Mouse (Mus musculus): ENCODE results near the gene Dtx3. TPM values are rescaled to one million over a fixed set of nuclear protein-coding genes. Genes with fewer than 3 reads are reported as not detected.

Gene Dtx3
- 100 to 1,000 TPM; 210 to 217 TPM for total RNA-seq (2021)
- long read RNA-seq, transcript Dtx3-204 (6 exons, 1,925 nt), result minor isoform, 11 of 201 reads
- long read RNA-seq, transcript Dtx3-201 (6 exons, 1,944 nt), result major isoform, 85 of 201 reads
- long read RNA-seq, transcript Dtx3-202 (5 exons, 1,994 nt), result minor isoform, 56 of 201 reads
- long read RNA-seq, partial matches to known transcripts, result 37 of 201 reads
- long read RNA-seq, other reads (novel, unspliced or antisense), result 12 of 201 reads

DNA sequence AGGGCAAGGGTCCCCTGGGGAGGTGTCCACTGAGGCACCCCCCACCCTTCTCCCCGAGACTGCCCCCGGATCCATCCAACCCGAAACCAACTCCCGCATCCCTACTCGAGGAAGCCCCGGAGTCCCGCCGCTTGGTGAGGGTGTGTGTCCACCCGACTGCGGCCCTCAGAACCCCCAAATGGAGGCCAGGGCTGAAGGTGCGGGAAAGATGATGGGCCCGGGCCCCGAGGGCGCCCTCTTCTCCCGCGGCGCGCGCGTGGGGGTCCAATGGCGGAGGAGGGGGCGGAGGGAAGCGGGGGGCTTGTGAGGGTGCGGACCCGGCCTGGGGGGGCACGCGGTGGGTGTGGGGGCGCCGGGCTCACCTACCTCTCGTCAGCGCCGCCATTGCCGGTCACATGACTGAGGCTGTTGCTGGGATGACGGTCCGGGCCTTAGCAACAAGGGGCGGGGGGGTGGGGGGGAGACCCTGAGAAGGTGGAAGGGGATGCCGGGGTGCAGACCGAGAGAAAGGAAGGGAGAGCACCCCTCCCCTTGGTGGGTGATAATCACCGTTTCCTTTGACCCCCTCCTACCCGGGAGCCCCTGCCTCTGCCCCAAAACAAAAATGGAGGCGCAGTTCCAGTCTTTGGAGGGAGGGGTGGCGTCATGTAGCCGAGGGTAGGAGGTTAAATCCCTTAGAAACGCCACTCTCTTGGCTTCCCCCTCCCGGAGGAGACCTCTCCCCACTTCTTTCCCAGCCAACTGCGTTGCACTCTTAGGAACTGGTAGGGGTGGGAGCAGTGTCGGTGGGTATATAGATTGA is at the start of gene Dtx3:
Gene Dtx3 (minus strand): TSS at position 401 of the 802 bp plus-strand sequence.
- DNase-seq (ENCODE audit: low spot score in 2 of 2), result peak in 1 of 2 experiments; percentile 69

DNA sequence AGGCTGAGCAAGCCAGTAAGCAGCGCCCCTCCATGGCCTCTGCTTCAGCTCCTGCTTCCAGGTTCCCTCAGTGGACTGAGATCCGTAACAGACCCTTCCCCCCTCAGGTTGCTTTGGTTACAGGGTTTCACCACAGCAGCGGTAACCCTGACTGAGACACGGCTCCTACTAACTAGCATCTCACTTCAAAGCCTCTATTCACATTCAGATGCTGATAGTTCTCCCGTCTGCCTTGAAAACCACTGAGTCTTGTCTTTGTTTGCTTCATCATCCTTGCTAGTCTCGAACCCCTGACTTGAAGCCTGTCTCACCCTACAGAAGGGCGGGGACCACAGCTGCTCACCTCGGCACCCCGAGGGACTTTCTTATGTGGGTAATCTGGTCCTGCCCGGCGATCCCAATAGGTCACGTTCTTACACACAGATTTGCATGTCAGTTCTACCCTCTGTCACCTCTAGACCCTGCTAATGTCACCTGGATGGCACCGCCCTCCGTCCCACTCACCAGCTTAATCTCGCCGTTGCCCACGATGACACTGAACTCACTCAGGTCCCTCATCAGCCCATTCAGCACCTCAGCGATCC is 42.8 kb upstream of the Dtx3 start:
- DNase-seq (ENCODE audit: low spot score in 2 of 2), result no peak

DNA sequence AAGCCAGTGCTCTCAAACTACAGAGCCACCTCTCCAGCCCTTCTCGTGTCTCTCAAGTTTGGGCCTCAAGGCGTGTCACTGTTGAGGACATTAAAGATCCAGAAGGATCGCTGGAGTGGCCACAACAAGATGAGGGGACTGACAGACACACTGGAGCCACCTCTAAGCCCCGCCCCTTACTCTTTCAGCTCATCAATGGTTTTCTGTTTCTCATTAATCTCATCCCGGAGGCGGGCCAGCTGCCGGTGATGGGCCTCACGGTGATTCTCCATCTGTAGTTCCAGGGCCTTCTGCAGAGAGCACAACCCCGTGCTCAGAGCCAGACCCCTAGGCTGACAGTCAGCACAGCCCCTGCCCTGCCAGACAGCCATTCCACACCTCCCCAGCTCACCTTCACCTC is 41.0 kb upstream of the Dtx3 start:
- DNase-seq (ENCODE audit: low spot score in 2 of 2), result no peak

DNA sequence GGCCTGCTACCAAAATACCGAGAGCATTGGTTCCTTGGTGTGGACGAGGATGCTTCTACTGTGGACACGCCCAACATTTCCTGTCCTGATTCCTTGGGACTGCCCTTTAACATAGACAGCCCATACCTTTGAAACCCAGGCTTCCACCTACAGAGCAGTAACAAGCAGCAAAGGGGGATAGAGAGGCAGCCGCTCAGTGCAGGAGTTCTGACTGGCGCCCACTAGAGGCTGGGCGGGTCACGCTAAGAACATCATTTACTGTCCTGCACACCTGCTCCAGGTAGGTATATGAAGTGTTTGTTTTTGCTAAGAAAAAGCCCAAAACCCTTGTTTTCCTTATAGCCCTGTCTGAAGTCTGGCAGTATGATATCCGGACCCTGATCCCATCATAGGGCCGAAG is 37.6 kb upstream of the Dtx3 start:
- DNase-seq (ENCODE audit: low spot score in 2 of 2), result no peak

DNA sequence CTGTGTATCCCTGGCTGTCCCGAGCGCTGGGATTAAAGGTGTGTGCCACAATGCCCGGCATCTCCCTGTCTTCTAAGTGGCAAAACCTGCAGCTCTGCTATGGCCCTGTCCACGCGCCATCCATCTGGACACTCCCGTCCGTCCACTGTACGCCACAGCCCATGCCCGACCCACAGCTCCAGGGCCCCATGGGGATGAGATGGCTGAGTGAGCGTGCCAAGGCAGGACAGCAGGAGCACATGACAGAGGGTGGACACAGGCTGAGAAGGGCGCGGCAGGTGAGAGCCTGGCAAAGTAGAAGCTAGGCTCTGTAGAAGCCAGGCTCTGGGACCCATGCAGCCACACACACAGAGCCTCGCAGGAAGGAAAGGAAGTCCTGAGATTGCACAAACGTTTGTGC is 36.2 kb upstream of the Dtx3 start:
- no peak for DNase-seq (ENCODE audit: low spot score in 2 of 2)

DNA sequence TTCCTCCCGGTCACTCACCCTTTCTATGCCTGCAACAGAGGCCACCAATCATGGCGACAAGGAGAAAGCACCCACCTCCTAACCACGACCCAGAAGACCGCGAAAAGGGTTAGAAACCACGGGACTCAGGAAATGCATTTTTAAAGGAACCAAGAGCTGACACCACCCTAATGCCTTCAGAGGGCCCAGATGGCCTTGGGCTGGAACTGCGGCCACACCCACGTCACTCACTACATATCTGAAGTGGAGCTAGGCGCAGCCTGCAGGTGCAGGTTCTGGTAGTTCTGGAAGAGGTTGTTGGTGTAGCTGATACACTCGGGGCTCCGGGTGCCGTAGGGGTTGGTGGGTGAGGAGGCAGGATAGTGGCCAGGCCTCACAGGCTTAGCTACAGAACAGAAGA is 35.2 kb upstream of the Dtx3 start:
- DNase-seq (ENCODE audit: low spot score in 2 of 2), result no peak

DNA sequence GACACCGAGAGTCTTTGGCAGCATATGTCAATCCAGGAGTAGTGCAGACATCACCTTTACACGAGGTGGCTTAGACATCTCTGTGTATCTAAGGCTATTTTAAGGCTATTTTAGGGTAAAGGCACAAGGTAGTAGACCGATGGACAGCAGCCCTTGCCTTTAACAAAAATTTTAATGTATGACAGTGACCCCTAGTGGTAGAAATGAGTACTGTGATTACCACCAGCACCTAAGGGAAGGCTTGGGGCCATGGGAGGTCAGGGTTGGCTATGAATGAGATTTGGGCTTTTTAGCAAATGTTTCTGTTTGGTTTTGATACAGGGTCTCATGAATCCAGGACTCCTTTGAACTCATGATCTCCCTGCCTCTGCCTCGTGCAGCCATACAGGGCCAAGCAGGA is 33.4 kb upstream of the Dtx3 start:
- peak in 1 of 2 experiments; percentile 78 for DNase-seq (ENCODE audit: low spot score in 2 of 2)

DNA sequence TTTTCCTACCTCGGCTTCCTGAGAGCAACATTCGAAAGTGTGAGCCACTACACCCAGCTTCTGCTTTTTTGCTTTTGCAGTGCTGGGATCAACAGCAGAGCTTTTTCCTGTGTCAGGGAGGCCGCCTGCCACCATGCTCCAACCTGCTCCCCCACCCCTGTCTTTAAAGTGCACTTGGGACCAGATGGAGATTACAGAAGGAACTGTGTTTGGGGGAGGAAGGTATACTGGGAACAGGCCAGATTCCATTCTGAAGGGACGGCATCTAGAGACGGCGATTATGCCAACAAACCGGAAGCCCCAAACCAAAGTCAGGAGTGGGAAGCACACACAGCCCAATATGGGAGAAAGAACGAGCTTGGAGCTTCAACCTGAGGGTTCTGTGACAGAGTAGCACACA is 31.6 kb upstream of the Dtx3 start:
- peak in 1 of 2 experiments; percentile 55 for DNase-seq (ENCODE audit: low spot score in 2 of 2)

DNA sequence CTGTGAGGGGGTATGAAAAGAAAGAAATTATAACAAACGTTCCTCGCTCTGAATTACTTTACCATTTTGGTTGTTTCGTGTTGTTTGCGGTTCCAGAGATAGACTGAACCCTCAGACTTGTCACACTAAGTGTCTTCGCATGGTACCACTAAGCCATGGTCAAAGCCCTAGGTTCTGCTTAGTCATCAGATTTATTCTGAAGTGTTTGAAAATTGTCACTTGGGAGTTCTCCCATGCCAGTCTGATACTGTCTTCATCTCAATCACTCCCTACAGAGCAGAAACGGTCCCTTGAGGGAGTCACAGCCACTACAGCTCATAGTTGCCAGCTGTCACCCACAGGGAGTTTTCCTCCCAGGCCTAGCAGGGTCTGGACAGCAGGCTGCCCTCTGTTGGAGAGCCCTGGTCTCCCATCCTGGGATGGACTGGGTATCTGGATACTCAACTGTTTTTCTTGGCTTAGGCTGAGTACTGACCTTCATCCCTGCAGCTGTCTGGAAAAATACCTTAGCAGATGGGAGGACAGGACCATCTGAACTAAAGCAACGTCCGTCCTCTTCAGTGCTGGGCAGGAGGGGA is 30.9 kb upstream of the Dtx3 start:
- DNase-seq (ENCODE audit: low spot score in 2 of 2), result no peak

DNA sequence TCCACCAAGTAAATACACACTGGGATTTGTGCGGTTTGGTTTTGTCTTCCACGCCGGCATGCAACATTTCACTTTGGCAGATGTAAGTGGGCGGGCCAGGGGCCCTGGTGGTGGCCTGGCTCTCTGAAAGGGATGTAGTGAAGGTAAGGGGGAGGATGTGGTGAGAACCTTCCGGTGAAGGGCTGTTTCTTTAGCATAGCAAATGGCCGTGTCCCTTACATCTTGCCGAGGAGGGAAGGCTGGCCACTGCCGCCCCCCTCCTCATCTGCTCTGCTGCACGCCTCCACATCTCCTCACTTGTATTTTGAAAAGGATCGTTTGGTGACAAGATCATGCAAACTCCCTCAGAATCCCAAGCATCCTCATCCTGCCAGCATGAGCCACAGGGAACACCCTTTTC is 30.2 kb upstream of the Dtx3 start:
- DNase-seq (ENCODE audit: low spot score in 2 of 2), result peak in 1 of 2 experiments; percentile 51

DNA sequence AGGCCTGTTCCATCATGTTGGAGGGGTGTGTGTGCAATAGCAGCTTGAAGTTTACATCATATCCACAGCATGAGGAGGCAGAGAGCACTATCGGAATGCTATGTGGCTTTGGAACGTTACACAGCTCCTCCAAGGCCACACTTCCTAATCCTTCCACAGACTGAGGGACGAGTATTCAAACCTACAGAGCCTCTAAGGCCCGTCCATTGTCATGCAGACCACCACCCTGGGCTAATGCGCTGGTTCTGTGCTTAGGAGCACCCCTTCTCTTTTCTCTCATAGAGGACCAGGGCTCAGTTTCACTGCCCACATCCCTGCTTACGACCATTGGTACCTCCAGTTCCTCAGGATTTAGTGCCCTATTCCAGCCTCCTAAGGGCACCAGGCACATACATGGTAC is 29.7 kb upstream of the Dtx3 start:
- DNase-seq (ENCODE audit: low spot score in 2 of 2), result no peak

DNA sequence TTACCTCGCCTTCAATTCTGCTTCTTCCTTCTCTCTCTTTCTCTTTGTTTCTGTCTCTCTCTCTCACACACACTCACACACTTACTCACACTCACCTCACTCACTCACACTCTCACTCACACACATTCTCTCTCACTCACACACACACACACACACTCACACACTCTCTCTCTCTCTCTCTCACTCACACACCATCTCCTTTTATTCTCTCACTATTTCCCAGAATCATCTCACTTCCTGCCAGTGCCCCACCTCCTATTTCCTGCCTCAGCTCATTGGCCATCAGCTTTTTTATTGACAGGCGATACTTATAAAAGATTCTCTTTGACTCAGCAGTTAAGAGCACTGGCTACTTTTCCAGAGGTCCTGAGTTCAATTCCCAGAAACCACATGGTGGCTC is 22.8 kb upstream of the Dtx3 start:
- no peak for DNase-seq (ENCODE audit: low spot score in 2 of 2)

DNA sequence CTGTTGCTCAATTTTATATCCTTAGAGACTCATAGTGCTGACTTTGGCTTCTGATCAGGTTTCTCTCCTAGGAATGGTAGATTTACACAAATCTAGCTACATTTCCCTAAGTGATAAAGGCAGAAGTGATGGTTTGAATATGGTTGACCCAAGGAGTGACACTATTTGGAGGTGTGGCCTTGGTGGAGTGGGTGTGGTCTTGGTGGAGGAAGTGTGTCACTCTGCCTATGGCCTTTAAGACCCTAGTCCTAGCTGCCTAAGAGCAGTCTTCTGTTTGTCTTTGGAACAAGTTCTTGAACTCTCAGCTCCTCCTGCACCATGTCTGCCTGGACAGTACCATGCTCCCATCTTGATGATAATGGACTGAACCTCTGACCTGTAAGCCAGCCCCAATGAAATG is 21.6 kb upstream of the Dtx3 start:
- no peak for DNase-seq (ENCODE audit: low spot score in 2 of 2)

DNA sequence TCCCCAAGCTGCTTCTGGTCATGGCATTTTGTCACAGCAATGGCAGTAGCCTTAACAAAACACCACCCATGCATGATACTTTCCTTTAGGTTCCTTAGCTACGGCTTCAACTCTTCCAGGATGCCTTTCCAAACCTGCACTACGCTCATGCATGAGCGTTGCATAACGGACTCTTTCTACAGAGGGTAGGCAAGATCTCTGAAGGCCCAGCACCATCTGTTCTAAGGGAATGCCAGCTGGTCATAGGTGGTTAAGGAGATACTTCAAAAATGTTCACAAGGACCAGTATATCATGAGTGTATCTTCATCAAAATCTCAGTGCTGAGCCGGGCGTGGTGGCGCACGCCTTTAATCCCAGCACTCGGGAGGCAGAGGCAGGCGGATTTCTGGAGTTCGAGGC is 20.9 kb upstream of the Dtx3 start:
- DNase-seq (ENCODE audit: low spot score in 2 of 2), result no peak

DNA sequence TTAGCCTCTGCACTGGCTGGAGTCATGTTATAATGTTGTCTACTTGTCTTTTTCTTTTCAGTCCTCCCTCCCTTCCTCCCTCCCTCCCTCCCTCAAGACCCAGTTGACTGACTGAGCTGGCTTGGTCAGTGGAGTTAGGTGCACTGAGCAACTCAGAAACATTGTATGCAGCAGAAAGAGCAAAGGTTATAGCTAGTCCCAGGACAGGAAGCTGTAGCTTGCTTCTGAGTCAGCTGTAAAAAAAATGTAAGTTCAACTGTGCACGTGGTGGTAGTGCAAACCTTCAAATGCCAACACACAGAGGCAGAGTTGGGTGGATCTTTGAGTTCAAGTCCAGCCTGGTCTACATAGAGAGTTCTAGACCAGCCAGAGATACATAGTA is 18.9 kb upstream of the Dtx3 start:
- DNase-seq (ENCODE audit: low spot score in 2 of 2), result no peak

DNA sequence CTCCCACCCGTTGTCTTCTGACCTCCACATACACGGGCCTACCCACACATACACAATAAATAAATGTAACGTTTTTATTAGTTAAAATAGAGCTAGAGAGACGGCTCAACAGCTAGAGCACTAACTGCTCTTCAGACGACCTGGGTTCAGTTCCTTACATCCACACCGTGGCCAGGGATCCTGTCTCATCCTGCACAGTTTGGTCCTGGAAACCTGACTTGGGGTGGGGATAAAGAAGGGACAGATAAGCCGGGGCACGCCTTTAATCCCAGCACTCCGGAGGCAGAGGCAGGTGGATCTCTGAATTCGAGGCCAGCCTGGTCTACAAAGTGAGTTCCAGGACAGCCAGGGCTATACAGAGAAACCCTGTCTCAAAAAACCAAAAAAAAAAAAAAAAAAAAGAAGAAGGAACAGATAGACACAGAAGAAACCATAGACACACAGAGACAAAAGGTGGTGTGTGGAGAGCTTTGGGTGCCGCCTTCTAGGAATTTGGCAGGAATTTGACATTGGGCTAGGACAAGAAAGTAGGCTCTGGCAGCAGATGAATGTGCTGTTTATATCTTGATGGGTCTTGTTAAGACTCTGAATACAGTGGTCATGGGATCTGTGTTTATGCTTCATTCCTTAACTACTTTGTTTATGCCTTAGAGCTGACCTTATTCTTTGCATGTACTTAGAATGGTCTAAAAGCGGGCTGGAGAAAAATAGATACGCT is 18.3 kb upstream of the Dtx3 start:
- DNase-seq (ENCODE audit: low spot score in 2 of 2), result no peak

DNA sequence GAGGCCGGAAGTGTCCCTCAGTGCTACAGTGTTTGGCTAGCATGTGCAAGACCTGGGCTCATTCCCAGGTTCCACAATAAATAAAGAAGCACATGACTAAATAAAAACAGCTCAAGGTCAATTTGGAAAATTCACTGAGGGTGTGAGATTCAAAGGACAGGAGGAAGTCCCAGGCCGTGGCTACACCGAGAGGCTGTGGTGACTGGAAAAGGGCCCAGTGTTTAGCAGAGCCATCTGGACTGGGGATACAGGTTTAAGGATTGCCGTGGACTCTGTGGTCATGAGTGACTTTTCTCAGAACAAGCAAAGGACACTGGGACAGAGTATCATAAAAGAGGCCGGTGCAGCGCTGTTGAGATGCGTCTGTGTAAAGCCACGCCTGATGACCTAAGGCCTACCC is 17.7 kb upstream of the Dtx3 start:
- DNase-seq (ENCODE audit: low spot score in 2 of 2), result no peak

DNA sequence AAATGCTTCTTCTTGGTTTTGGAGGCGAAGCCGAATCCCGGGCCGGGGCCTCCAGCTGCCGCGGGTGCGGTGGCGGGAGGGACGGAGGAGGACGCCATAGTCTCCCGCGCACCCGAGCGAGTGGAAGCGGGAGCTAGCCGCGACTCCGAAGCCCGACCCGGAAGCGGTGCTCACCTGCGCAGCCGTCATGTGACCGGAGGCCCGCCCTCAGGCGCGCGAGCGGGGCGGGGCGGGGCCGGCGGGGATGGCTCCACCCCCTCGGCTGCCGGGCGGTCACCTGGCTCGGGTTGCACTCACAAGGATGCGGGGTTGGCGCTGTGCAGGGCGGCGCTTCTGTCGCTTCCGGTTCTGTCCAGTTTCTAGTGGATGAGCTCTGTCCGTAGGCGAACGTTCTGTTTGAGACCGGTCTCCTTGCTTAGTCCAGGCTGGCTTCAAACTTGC is 15.9 kb upstream of the Dtx3 start, which contains the start of gene Pip4k2c:
Gene Pip4k2c (minus strand): TSS at position 172 of the 441 bp plus-strand sequence.
- DNase-seq (ENCODE audit: low spot score in 2 of 2), result peak; percentile 90 to 91

DNA sequence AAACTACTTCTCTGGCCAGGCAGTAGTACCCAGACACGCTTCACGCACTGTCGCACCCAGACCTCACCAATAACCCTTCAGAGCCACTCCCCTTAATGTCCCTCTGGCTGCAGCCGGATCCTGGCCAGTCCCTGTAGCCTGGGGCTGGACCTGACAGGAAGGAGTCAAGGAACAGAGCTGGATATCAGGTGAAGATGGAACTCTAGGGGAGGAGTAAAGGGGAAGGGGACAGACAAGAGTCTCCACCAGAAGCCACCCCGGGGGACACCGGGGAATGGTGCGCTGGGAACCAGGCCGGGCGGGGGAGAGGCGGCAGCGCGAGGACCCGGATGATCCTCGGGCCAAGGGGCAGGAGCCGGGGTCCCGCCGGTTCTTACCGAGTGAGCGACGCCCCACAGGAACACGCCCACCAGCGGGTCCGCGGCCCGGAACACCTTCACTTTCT is 15.5 kb upstream of the Dtx3 start:
- DNase-seq (ENCODE audit: low spot score in 2 of 2), result no peak

DNA sequence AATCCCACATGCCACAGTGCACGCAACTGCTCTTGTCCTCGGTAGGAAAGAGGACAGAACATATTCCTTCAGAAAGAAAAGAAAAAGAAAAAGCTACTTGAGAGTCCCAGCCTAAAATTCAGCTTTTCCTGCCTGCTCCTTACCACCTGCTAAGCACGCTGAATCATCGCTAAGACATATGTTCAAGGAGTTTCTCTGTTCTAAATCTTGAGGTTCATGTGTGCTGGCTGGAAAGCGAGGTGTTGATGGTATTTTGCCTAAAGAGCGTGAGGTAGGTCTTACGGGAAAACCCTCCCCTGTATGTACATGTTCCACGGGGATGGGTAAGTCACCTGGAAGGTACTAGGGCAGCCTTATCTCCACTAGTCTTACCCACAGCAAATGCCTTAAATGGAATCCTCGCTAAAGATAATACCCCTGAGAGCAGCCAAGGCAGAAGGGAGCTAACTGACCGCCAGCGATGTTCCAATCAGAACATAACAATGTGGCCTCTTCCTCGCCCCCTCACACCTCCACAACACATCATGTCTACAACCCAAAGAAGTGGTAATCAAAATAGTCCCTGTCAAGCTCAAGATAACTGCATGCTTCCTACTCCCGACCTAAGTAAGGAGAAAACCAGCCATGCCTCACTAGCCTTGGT is 14.5 kb upstream of the Dtx3 start:
- peak in 1 of 2 experiments; percentile 64 for DNase-seq (ENCODE audit: low spot score in 2 of 2)

DNA sequence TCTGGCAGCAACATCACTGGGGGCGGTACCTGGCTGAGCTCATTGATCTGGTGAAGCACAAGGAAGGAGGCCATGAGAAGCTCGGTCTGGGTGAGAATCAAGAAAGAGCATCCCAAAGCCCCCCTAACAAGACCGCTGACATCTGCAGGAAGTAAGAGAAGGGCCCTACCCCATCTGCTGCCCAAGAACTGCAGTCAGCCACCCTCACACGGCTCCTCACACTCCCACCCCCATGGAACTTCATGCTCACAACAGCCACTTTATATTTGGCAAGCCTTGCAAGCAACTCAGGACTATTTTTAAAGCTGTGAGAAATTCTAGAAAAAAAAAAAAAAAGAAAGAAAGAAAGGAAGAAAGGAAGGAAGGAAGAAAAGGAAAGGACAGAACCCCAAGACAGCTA is 13.4 kb upstream of the Dtx3 start:
- no peak for DNase-seq (ENCODE audit: low spot score in 2 of 2)

Measured in layer of hippocampus, adult 18-20 months (tissue).